Mouse (Mus musculus): Measurements from ENCODE around the gene Rpl10-ps3. TPM values are rescaled to one million over a fixed set of nuclear protein-coding genes. Genes with fewer than 3 reads are reported as not detected.

The Rpl10-ps3 gene
- polyA plus RNA-seq, 1 experiment from 2014 or later: 258 TPM

DNA sequence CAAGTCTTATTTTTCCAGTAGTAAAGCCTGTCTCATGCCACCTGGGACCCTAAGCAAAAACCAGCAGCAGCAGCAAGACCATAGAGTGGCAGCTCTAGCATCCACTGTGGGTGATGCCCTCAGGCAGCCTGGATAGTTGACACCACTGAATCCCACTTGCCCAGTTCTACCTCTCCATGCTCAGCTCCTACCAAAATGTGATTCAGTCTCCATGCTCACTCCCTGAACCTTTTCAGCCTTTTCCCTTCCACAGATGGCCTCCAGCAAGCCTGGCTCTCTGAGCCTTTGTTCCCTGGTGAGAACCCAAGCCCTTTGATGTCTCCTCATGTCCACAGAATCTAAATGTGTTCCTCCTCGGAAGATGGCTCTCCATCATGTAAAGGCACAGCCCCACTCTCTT is 5.8 kb upstream of the Rpl10-ps3 start:
- no peak overlapping the region for H3K4me2 ChIP-seq
- no peak for ATAC-seq (ENCODE audit: extremely low read depth, insufficient number of reproducible peaks, low FRiP score, low TSS enrichment)
- H3K27ac ChIP-seq (replicated peaks): no peak overlapping the region

GRCm38 (mm10) chr9:50349156-50349555 is 4.4 kb upstream of the Rpl10-ps3 start:
- Histone ChIP-seq H3K27ac (replicated peaks) (no peak overlapping the region), H3K9ac (no peak overlapping the region), H3K9me3 (no peaks in the 10 kb centered on the region), H3K27me3 (replicated peaks) (no peaks in the 10 kb centered on the region; the same call in 1 of the 2 replicates), H3K4me3 (no peak overlapping the region), H3K4me2 (no peak overlapping the region), H3K36me3 (no peaks in the 10 kb centered on the region), H3K4me1 (no peaks in the 10 kb centered on the region)
- WGBS: 80% methylated on average over 3 of the region's 3 CpGs
- no peak for ATAC-seq (ENCODE audit: extremely low read depth, insufficient number of reproducible peaks, low FRiP score, low TSS enrichment)

More for the DNA sequence above, 5.8 kb upstream of the Rpl10-ps3 start:
- H3K9ac ChIP-seq: no peak overlapping the region
- no peaks in the 10 kb centered on the region for H3K4me1 ChIP-seq
- 60% methylated on average over 1 of the region's 1 CpGs for WGBS
- no peak overlapping the region for H3K4me3 ChIP-seq
- H3K36me3 ChIP-seq: no peaks in the 10 kb centered on the region
- no peaks in the 10 kb centered on the region for H3K9me3 ChIP-seq
- no peaks in the 10 kb centered on the region; the same call in 1 of the 2 replicates for H3K27me3 ChIP-seq (replicated peaks)

GRCm38 (mm10) chr9:50348256-50348655 is 3.5 kb upstream of the Rpl10-ps3 start:
- Histone ChIP-seq H3K9me3 (no peaks in the 10 kb centered on the region), H3K27me3 (replicated peaks) (no peaks in the 10 kb centered on the region; the same call in 1 of the 2 replicates), H3K36me3 (no peaks in the 10 kb centered on the region), H3K4me2 (no peak overlapping the region), H3K27ac (replicated peaks) (no peak overlapping the region), H3K4me3 (no peak overlapping the region), H3K4me1 (no peaks in the 10 kb centered on the region), H3K9ac (no peak overlapping the region)
- WGBS: 78% methylated on average over 10 of the region's 10 CpGs
- no peak for ATAC-seq (ENCODE audit: extremely low read depth, insufficient number of reproducible peaks, low FRiP score, low TSS enrichment)

DNA sequence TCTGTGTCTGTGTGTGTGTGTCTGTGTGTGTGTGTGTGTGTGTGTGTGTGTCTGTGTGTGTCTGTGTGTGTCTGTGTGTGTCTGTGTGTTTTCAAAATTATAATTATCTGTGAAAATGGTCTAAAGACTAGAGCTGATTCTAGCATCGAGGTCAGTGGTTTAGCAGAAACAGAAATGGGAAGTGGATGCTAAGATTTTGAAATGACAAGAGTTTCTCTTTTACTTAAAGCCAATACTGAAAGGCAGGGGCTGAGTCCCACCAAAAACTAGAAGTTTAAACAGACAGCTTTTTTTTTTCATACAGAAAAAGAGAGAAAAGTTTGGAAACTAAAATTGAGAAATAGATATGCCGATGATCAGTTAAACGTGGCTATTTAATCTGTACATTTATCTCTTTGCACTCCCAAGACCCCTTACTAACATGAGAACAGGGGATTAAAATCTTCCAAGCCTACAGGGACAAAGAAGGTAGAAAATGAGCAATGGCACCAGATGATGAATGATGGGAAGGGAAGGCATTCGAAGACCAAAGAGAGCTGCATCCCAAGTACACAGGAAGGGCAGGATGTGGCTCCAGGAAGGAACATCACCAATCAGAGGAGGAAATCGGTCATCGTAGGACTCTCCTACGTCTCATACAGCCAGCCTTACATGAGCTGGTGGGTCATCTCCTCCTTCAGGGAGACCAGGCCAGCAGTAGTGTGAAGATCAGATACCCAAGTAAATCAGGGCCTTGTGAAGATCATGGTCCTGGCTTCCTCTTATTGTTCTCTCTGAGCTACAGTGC is 9.0 kb downstream of the Rpl10-ps3 start:
- H3K27me3 ChIP-seq (replicated peaks): no peaks in the 10 kb centered on the region
- no peak overlapping the region for H3K27ac ChIP-seq (replicated peaks)
- H3K4me1 ChIP-seq: no peaks in the 10 kb centered on the region
- H3K4me2 ChIP-seq: no peak overlapping the region
- no peak overlapping the region for H3K9ac ChIP-seq
- no peaks in the 10 kb centered on the region for H3K36me3 ChIP-seq
- H3K4me3 ChIP-seq: no peak overlapping the region
- 0 out of 2 replicates have a peak, but pooled peaks cover 5% of the 10 kb centered on the region for H3K9me3 ChIP-seq
- ATAC-seq (ENCODE audit: extremely low read depth, insufficient number of reproducible peaks, low FRiP score, low TSS enrichment): no peak
- 66% methylated on average over 7 of the region's 7 CpGs for WGBS

GRCm38 (mm10) chr9:50333413-50333812 is 11.4 kb downstream of the Rpl10-ps3 start:
- ATAC-seq (ENCODE audit: extremely low read depth, insufficient number of reproducible peaks, low FRiP score, low TSS enrichment): no peak
- Histone ChIP-seq H3K27ac (replicated peaks) (no peak overlapping the region), H3K4me1 (no peaks in the 10 kb centered on the region), H3K27me3 (replicated peaks) (no peaks in the 10 kb centered on the region), H3K36me3 (no peaks in the 10 kb centered on the region), H3K9me3 (no peaks in the 10 kb centered on the region), H3K4me3 (no peak overlapping the region), H3K9ac (no peak overlapping the region), H3K4me2 (peak overlapping the region; percentile 33)
- WGBS: 38% methylated on average over 6 of the region's 6 CpGs

- 77% methylated on average over 9 of the region's 9 CpGs for WGBS
- no peaks in the 10 kb centered on the region for H3K27me3 ChIP-seq (replicated peaks)
These were observed 20.2 kb downstream of the Rpl10-ps3 start for GRCm38 (mm10) chr9:50324355-50325225.

DNA sequence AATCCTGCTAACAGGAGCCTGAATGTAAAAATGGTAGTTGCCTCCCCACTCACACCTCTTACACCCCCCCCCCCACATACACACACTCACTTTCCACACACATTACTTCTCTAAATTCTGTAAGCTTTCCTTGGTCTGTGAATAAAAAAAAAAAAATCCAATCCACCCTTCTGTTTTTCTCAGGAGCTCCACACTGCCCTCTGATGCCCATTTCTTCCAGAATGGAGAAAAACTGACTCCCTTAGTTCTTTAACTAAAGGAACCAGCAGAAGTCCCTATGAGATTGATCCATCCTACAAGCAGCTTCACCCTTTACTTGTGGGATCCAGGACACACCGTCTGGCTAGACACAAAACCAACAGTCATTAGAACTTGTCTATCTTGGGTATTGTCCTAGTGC is 24.0 kb downstream of the Rpl10-ps3 start:
- WGBS: 43% methylated on average over 1 of the region's 1 CpGs
- no peak overlapping the region for H3K4me2 ChIP-seq
- ATAC-seq (ENCODE audit: extremely low read depth, insufficient number of reproducible peaks, low FRiP score, low TSS enrichment): no peak

More at GRCm38 (mm10) chr9:50324355-50325225, 20.2 kb downstream of the Rpl10-ps3 start:
- no peak overlapping the region for H3K27ac ChIP-seq (replicated peaks)
- no peak overlapping the region for H3K9ac ChIP-seq
- no peak for ATAC-seq (ENCODE audit: extremely low read depth, insufficient number of reproducible peaks, low FRiP score, low TSS enrichment)
- H3K4me2 ChIP-seq: no peak overlapping the region
- H3K9me3 ChIP-seq: peaks cover 17% of the 10 kb centered on the region
- H3K36me3 ChIP-seq: no peaks in the 10 kb centered on the region
- H3K4me1 ChIP-seq: no peaks in the 10 kb centered on the region
- H3K4me3 ChIP-seq: no peak overlapping the region

GRCm38 (mm10) chr9:50319506-50319905 is 25.3 kb downstream of the Rpl10-ps3 start:
- no peaks in the 10 kb centered on the region; the same call in 1 of the 2 replicates for H3K27me3 ChIP-seq (replicated peaks)
- no peak overlapping the region for H3K4me2 ChIP-seq
- no peak overlapping the region for H3K4me3 ChIP-seq
- WGBS: 85% methylated on average over 5 of the region's 5 CpGs
- no peak for ATAC-seq (ENCODE audit: extremely low read depth, insufficient number of reproducible peaks, low FRiP score, low TSS enrichment)
- no peaks in the 10 kb centered on the region for H3K4me1 ChIP-seq
- no peak overlapping the region for H3K9ac ChIP-seq
- H3K27ac ChIP-seq (replicated peaks): no peak overlapping the region
- H3K9me3 ChIP-seq: peaks cover 5% of the 10 kb centered on the region; the same call in 1 of the 2 replicates
- no peaks in the 10 kb centered on the region for H3K36me3 ChIP-seq

More for the DNA sequence above, 24.0 kb downstream of the Rpl10-ps3 start:
- H3K4me1 ChIP-seq: no peaks in the 10 kb centered on the region
- H3K27ac ChIP-seq (replicated peaks): no peak overlapping the region
- no peaks in the 10 kb centered on the region for H3K36me3 ChIP-seq
- H3K9ac ChIP-seq: no peak overlapping the region
- H3K27me3 ChIP-seq (replicated peaks): no peaks in the 10 kb centered on the region; the same call in 1 of the 2 replicates
- no peak overlapping the region for H3K4me3 ChIP-seq
- H3K9me3 ChIP-seq: peaks cover 12% of the 10 kb centered on the region

- no peaks in the 10 kb centered on the region; the same call in 1 of the 2 replicates for H3K27me3 ChIP-seq (replicated peaks)
- H3K27ac ChIP-seq (replicated peaks): no peak overlapping the region
- 67% methylated on average over 6 of the region's 6 CpGs for WGBS
- no peak overlapping the region for H3K9ac ChIP-seq
- ATAC-seq (ENCODE audit: extremely low read depth, insufficient number of reproducible peaks, low FRiP score, low TSS enrichment): no peak
- H3K4me1 ChIP-seq: no peaks in the 10 kb centered on the region
- H3K9me3 ChIP-seq: no peaks in the 10 kb centered on the region
- no peaks in the 10 kb centered on the region for H3K36me3 ChIP-seq
- H3K4me3 ChIP-seq: no peak overlapping the region
- no peak overlapping the region for H3K4me2 ChIP-seq
These were observed 27.5 kb downstream of the Rpl10-ps3 start for GRCm38 (mm10) chr9:50317299-50317698.

DNA sequence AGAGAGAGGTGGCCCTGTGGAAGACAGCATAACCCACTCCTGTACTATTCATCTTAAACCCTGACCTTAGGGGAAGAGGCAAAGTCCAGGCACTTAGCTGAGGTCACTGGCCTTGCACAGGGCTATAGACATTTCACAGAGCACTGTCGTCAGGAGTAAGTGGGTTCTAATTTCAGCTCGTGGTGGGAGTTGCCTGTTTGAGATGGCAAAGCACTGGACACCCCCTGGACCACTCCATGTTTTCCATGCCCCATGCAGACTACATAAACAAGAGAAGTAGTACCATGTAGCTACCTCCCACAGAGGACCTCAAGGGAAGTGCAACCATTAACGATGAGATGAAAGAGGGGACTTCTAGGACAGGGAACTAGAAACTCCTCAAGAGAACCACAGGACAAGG is 29.1 kb downstream of the Rpl10-ps3 start:
- no peak overlapping the region for H3K4me3 ChIP-seq
- no peaks in the 10 kb centered on the region for H3K9me3 ChIP-seq
- no peaks in the 10 kb centered on the region; the same call in 1 of the 2 replicates for H3K27me3 ChIP-seq (replicated peaks)
- H3K36me3 ChIP-seq: no peaks in the 10 kb centered on the region
- no peak overlapping the region for H3K9ac ChIP-seq
- H3K27ac ChIP-seq (replicated peaks): no peak overlapping the region
- 38% methylated on average over 3 of the region's 3 CpGs for WGBS
- ATAC-seq (ENCODE audit: extremely low read depth, insufficient number of reproducible peaks, low FRiP score, low TSS enrichment): no peak
- no peaks in the 10 kb centered on the region for H3K4me1 ChIP-seq
- no peak overlapping the region for H3K4me2 ChIP-seq

GRCm38 (mm10) chr9:50311036-50311545 is 33.7 kb downstream of the Rpl10-ps3 start:
- Histone ChIP-seq H3K27me3 (replicated peaks) (no peaks in the 10 kb centered on the region), H3K4me1 (0 out of 2 replicates have a peak, but pooled peaks cover under 1% of the 10 kb centered on the region), H3K36me3 (no peaks in the 10 kb centered on the region), H3K9me3 (no peaks in the 10 kb centered on the region), H3K4me3 (no peak overlapping the region), H3K9ac (no peak overlapping the region), H3K4me2 (no peak overlapping the region), H3K27ac (replicated peaks) (no peak overlapping the region)
- 77% methylated on average over 6 of the region's 6 CpGs for WGBS
- ATAC-seq (ENCODE audit: extremely low read depth, insufficient number of reproducible peaks, low FRiP score, low TSS enrichment): no peak

Data from heart, embryonic 13.5 days (tissue).